Mouse (Mus musculus) C2C12 (cell line): Measurements from ENCODE around the gene Daglb.

ENCODE experiments used
- CTCF ChIP-seq: IDR thresholded peaks from one replicate; pipeline ENCODE4 v1.5.1; 2011; ENCODE audit not compliant: control insufficient read depth, insufficient read depth, insufficient read length
- MAX ChIP-seq: IDR thresholded peaks from one replicate; pipeline ENCODE4 v1.6.1; 2011; ENCODE audit warnings: mild to moderate bottlenecking, control low read depth
- MYOD1 ChIP-seq: IDR thresholded peaks from one replicate; pipeline ENCODE4 v1.6.1; 2011; ENCODE audit warnings: low read depth; ENCODE audit not compliant: control insufficient read depth, insufficient read length
- USF1 ChIP-seq: IDR thresholded peaks from one replicate; pipeline ENCODE4 v1.6.1; 2011; ENCODE audit warnings: low read depth, mild to moderate bottlenecking, control low read depth, moderate library complexity

- TF ChIP-seq MAX = no peak
- TF ChIP-seq CTCF = no peak
- TF ChIP-seq MYOD1 = no peak
- no peak for TF ChIP-seq USF1
Observed at GRCm38 (mm10) chr5:143497451-143497850, 33.1 kb downstream of the Daglb start.
